Mouse (Mus musculus) liver, embryonic 14.5 days (tissue): ENCODE results near the gene Fgfrl1. TPM values are rescaled to one million over a fixed set of nuclear protein-coding genes. Genes with fewer than 3 reads are reported as not detected.

Experiments
- ATAC-seq: fragments of 200-750 bp; cut with Nextera tagmentation; 2 replicates; pipeline ENCODE4 v1.8.0; 2017; ENCODE audit warnings: moderate number of reproducible peaks, mild to moderate bottlenecking, moderate library complexity; ENCODE audit not compliant: insufficient read depth
- DNase-seq, 3 experiments: peaks; one replicate each; pipeline ENCODE4 v3.0.0-alpha.2; 2012 to 2013; ENCODE audit warnings: low read depth in 3 of 3, low spot score in 3 of 3
- H3K27ac ChIP-seq: fragments of 300-500 bp; sonication (generic); 2 replicates; pipeline ENCODE4 v1.5.1; 2014; ENCODE audit warnings: moderate library complexity, mild to moderate bottlenecking, control low read depth, inconsistent platforms
- H3K27me3 ChIP-seq: fragments of 300-500 bp; sonication (generic); 2 replicates; pipeline ENCODE4 v1.6.1; 2014; ENCODE audit warnings: mild to moderate bottlenecking, low read length, moderate library complexity; ENCODE audit not compliant: control insufficient read depth, insufficient read depth
- H3K36me3 ChIP-seq: fragments of 300-500 bp; sonication (generic); replicated peaks from 2 replicates; pipeline ENCODE4 v1.6.1; 2014; ENCODE audit warnings: low read depth; ENCODE audit not compliant: control insufficient read depth, insufficient read depth
- H3K4me1 ChIP-seq, 2 experiments: fragments of 200-500 bp in 1 of 2; fragments of 300-500 bp in 1 of 2; sonication (generic) in 1 of 2; replicated peaks; 2 replicates each; pipeline ENCODE4 v1.6.1; 2012 to 2014; ENCODE audit warnings: antibody characterized with exemption in 1 of 2, inconsistent platforms in 1 of 2, low read length in 1 of 2; ENCODE audit not compliant: control insufficient read depth in 2 of 2, insufficient read depth in 2 of 2
- H3K4me2 ChIP-seq: fragments of 300-500 bp; sonication (generic); 2 replicates; pipeline ENCODE4 v1.6.1; 2014; ENCODE audit warnings: low read depth, mild to moderate bottlenecking, control low read depth, moderate library complexity
- H3K4me3 ChIP-seq, 2 experiments: fragments of 200-500 bp in 1 of 2; fragments of 300-500 bp in 1 of 2; sonication (generic) in 1 of 2; 2 replicates each; pipeline ENCODE4 v1.5.1; 2012 to 2014; ENCODE audit warnings: low read depth in 2 of 2, low read length in 2 of 2, mild to moderate bottlenecking in 2 of 2, control low read depth in 1 of 2, inconsistent platforms in 1 of 2, moderate library complexity in 1 of 2; ENCODE audit not compliant: insufficient read depth in 1 of 2
- H3K9ac ChIP-seq: fragments of 300-500 bp; sonication (generic); replicated peaks from 2 replicates; pipeline ENCODE4 v1.6.1; 2014; ENCODE audit warnings: mild to moderate bottlenecking, control low read depth, moderate library complexity
- H3K9me3 ChIP-seq: fragments of 300-500 bp; sonication (generic); 2 replicates; pipeline ENCODE4 v1.6.1; 2016; ENCODE audit warnings: low read length, mixed read lengths; ENCODE audit not compliant: control insufficient read depth
- CTCF ChIP-seq: IDR thresholded peaks from 2 replicates; pipeline ENCODE4 v1.5.1; 2016; ENCODE audit warnings: antibody characterized with exemption, low read depth, control low read depth
- EP300 ChIP-seq: IDR thresholded peaks from 2 replicates; pipeline ENCODE4 v1.6.1; 2016; ENCODE audit warnings: antibody characterized with exemption, low read depth
- WGBS: fragments of 180-500 bp; shearing (Covaris S2); extraction: QIAGEN DNeasy Blood & Tissue Kit; methylation state at CpG from one replicate; pipeline ENCODE4 v1.1.7; 2014; ENCODE audit not compliant: insufficient replicate concordance; 5-methylcytosine and 5-hydroxymethylcytosine counted together
- polyA plus RNA-seq, 2 experiments: library from polyadenylated mRNA; depleted of rRNA in 1 of 2; stranded (reverse) in 1 of 2; unstranded in 1 of 2; fragments of >200 nt; fragmentation: Nextera tagmentation in 1 of 2; extraction: Ambion mirVana in 1 of 2; gene quantifications; 2 replicates each; pipeline versions ENCODE4 v1.2.1 to v1.2.3; 2012 to 2014

Gene Fgfrl1
- polyA plus RNA-seq, 2 experiments = 5.9 to 11.0 TPM

DNA sequence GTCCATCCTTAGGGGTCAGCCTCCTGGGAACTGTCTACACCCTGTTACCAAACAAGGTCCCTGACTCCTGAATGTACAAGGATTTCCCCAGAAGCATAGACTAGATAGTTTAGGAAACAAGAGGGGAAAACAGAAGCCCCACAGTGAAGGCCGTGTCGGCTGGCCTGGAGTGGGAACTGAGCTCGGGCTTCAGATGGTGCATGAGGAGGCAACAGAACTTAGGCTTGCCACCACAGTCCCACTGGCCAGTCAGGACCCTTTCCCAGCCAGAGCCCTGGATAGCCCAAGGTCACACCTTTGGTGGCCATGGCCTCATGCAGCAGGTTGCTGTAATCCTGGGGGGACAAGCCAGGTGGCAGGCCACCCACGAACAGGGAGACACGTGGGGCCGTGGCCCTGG, 38.8 kb upstream of the Fgfrl1 start:
- WGBS = 90% methylated on average over 6 of the region's 6 CpGs
- H3K27ac ChIP-seq = no peak overlapping the region
- no peaks in the 10 kb centered on the region for H3K9me3 ChIP-seq
- DNase-seq (no peak), ATAC-seq (no peak)
- no peaks in the 10 kb centered on the region; the same call in none of the 2 replicates for H3K36me3 ChIP-seq
- TF ChIP-seq EP300 = no peak
- no peak for TF ChIP-seq CTCF
- H3K9ac ChIP-seq = no peak overlapping the region
- H3K4me1 ChIP-seq = no peaks in the 10 kb centered on the region
- no peak overlapping the region for H3K4me2 ChIP-seq
- H3K4me3 ChIP-seq = no peak overlapping the region
- no peaks in the 10 kb centered on the region for H3K27me3 ChIP-seq

DNA sequence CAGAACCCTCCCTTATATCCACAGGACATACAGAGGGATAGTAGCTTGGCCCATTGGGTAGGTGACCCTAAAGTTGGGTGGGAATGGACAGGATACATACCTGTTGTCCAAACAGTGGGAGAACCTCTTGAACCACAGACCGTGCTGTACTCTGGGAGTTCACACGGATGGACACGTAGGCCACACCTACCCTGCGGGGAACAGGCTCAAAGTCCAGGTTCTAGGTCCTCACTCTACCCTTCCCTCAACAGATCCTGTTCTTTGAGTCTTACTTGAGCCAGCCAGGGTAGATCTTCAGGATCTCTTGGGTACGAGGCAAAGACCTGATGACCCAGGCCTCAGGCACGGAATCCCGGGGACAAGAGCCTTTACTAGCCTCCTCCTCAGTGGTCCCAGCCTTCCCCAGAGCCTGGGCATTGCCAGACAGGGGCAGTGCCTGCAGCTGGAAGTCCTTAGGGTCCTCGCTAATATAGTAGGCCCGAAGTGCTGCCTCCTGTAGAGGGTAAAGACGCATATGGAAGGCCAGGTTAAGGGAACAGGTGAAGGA, 37.7 kb upstream of the Fgfrl1 start:
- DNase-seq (no peak), ATAC-seq (no peak)
- Histone ChIP-seq H3K27ac (no peak overlapping the region), H3K27me3 (no peaks in the 10 kb centered on the region), H3K4me3 (no peak overlapping the region), H3K9me3 (no peaks in the 10 kb centered on the region), H3K9ac (no peak overlapping the region), H3K4me1 (peaks cover 0 to 3% of the 10 kb centered on the region in 2 experiments; a peak in 3 of 4 replicates), H3K4me2 (no peak overlapping the region), H3K36me3 (no peaks in the 10 kb centered on the region; the same call in none of the 2 replicates)
- WGBS = 86% methylated on average over 10 of the region's 10 CpGs
- TF ChIP-seq CTCF (no peak), EP300 (no peak)

DNA sequence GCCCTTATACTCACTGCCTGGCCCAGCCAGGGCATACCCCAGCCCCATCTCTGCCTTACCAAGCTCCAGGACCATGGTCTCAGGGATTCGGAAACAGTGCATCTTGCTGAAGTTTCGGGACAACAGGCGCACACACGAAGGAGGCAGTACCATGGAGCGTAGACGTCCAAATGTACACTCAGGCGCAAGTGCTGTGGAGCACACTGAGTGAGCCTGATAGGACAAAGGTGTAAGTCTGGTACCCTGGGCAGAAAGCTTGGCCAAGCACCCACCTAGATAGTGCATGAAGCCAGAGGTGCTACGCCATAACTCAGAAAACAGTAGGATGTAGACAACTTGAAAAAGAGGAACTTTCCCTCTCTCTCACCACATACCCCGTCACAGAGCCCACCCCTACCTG, 36.8 kb upstream of the Fgfrl1 start:
- TF ChIP-seq EP300 (no peak), CTCF (no peak)
- H3K4me3 ChIP-seq = no peak overlapping the region
- peaks cover 0 to 8% of the 10 kb centered on the region in 2 experiments; a peak in 3 of 4 replicates for H3K4me1 ChIP-seq
- ATAC-seq (no peak), DNase-seq (no peak)
- 90% methylated on average over 9 of the region's 9 CpGs for WGBS
- no peaks in the 10 kb centered on the region for H3K9me3 ChIP-seq
- no peak overlapping the region for H3K27ac ChIP-seq
- no peaks in the 10 kb centered on the region; the same call in none of the 2 replicates for H3K36me3 ChIP-seq
- H3K4me2 ChIP-seq = no peak overlapping the region
- H3K9ac ChIP-seq = no peak overlapping the region
- no peaks in the 10 kb centered on the region for H3K27me3 ChIP-seq

DNA sequence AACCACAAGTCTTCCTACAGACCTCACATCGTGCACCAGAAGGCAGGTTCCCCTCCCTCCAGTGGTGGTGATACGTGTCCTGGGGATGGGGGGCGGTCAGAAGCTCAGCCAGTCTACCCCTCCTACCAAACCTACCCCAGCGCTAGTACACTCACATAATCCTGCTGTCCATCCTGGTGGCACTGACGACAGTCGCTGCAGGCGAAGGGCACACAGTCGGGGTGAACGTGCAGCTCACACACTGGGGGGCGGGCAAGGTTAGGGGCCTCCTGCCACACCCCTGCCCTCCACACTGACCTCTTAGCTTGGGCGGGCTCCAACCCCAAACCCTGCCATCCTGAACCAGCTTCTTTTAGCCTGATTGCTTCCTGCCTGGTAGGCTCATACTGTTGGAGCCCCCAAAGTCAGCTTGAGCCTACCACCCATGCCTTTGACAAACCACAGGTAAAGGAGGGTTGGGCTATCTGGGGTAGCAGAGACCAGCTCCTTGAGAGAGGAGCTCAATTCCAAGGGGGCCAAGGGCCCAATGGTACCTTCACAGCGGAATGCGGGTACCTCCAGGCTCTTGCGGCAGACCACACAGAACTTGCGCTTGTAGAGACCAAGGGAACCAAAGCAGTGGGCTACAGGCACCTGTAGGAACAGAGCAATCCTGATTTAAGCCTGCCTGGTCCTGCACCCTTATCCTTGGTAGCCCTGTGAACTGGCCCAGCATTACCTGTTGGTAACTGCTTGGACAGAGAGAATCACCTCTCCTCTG, 36.1 kb upstream of the Fgfrl1 start:
- no peak overlapping the region for H3K27ac ChIP-seq
- ATAC-seq (no peak), DNase-seq (no peak)
- WGBS = 83% methylated on average over 15 of the region's 15 CpGs
- no peaks in the 10 kb centered on the region; the same call in none of the 2 replicates for H3K36me3 ChIP-seq
- H3K27me3 ChIP-seq = no peaks in the 10 kb centered on the region
- no peak overlapping the region for H3K4me2 ChIP-seq
- TF ChIP-seq CTCF = no peak
- TF ChIP-seq EP300 = no peak
- peaks cover 0 to 10% of the 10 kb centered on the region in 2 experiments; a peak in 3 of 4 replicates for H3K4me1 ChIP-seq
- H3K9ac ChIP-seq = no peak overlapping the region
- H3K4me3 ChIP-seq = no peak overlapping the region
- no peaks in the 10 kb centered on the region for H3K9me3 ChIP-seq

DNA sequence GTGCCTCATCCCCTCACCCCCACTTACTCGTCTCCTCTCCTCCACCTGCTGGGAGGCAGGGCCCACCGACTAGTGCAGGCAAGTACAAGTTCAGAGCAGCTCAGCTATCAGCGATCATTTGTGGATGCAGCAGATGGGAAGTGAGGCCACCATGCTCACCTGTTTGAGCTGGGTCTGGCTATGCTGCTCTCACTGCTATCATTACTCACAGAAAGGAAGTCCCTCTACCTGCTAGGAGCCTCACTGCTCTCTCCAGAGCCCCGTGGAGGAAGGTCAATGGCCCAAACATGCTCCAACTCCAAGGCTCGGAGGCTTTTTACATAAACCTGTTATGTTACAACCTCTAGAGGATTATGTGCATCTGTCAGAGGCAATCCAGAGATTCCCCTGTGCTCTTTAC, 34.8 kb upstream of the Fgfrl1 start:
- Histone ChIP-seq H3K4me2 (no peak overlapping the region), H3K27me3 (no peaks in the 10 kb centered on the region), H3K4me3 (no peak overlapping the region), H3K27ac (no peak overlapping the region), H3K4me1 (peaks cover 0 to 12% of the 10 kb centered on the region in 2 experiments; a peak in 3 of 4 replicates), H3K9me3 (no peaks in the 10 kb centered on the region), H3K36me3 (no peaks in the 10 kb centered on the region; the same call in none of the 2 replicates), H3K9ac (no peak overlapping the region)
- WGBS = 60% methylated on average over 5 of the region's 5 CpGs
- no peak for DNase-seq
- TF ChIP-seq CTCF (no peak), EP300 (no peak)
- no peak for ATAC-seq
